Mouse (Mus musculus): Measurements from ENCODE around the gene Vgll4.

DNA sequence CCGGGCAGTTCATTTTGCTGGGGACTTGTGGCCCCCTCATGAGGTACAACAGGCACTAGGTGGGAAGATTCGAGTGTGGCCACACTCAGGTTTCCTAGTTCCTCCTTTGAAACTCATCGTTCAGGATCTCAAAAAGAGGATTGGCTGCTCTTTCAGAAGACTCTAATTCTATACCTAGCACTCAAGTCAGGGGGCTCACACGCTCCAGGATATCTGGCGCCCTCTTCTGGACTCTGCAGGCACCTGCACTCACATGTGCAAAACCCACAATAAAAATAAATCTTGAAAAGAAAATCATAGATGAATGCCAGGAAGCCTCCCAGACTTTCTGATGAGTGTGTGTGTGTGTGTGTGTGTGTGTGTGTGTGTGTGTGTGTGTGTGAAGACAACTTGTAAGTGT is 1.1 kb upstream of the Vgll4 start:
- peak; percentile 23 to 62; a peak in 2 of 4 replicates for TF ChIP-seq CTCF (conservative IDR thresholded peaks at IDR 0.05 in 1 of 2, IDR thresholded peaks at IDR 0.05 in 1 of 2; ENCODE audit: low read depth in 2 of 2, low read length in 2 of 2)
- TF ChIP-seq USF1 (IDR thresholded peaks at IDR 0.05; ENCODE audit: low read depth, low read length) = no peak
- TF ChIP-seq JUN (IDR thresholded peaks at IDR 0.05; ENCODE audit: insufficient read depth, low read depth, low read length) = no peak
- no peak for TF ChIP-seq MAX (IDR thresholded peaks at IDR 0.05; ENCODE audit: low read length)
- TF ChIP-seq POLR2A (IDR thresholded peaks at IDR 0.05; ENCODE audit: low read depth, low read length) = no peak
- TF ChIP-seq EP300 (IDR thresholded peaks at IDR 0.05; ENCODE audit: low read length) = no peak
- no peak for TF ChIP-seq ETS1 (conservative IDR thresholded peaks at IDR 0.05; ENCODE audit: low read depth, low read length)
- TF ChIP-seq ZNF384 (IDR thresholded peaks at IDR 0.05; ENCODE audit: low read depth, low read length) = no peak
- TF ChIP-seq JUND (conservative IDR thresholded peaks at IDR 0.05; ENCODE audit: low read depth, low read length) = no peak
- no peak for TF ChIP-seq POLR2AphosphoS2 (IDR thresholded peaks at IDR 0.05; ENCODE audit: low read depth, low read length)
- no peak for TF ChIP-seq MEF2A (IDR thresholded peaks at IDR 0.05; ENCODE audit: borderline replicate concordance, low read depth, low read length)

Measured in CH12.LX (cell line).